Mouse (Mus musculus) C2C12 (cell line): ENCODE data around the gene Dlgap3. TPM values are rescaled to one million over a fixed set of nuclear protein-coding genes. Genes with fewer than 3 reads are reported as not detected.
A peak's percentile ranks its signal among the peaks of the same experiment; 100 is the strongest.

Experiments
- H3K27me3 ChIP-seq: one replicate; pipeline ENCODE4 v1.6.1; 2011; ENCODE audit not compliant: control insufficient read depth, insufficient read depth, insufficient read length
- H3K36me3 ChIP-seq: one replicate; pipeline ENCODE4 v1.6.1; 2011; ENCODE audit not compliant: control insufficient read depth, insufficient read depth
- H3K4me3 ChIP-seq: one replicate; pipeline ENCODE4 v1.5.1; 2011; ENCODE audit warnings: mild to moderate bottlenecking, control low read depth; ENCODE audit not compliant: poor library complexity, insufficient read depth, severe bottlenecking
- H3K79me2 ChIP-seq: one replicate; pipeline ENCODE4 v1.6.1; 2011; ENCODE audit not compliant: control insufficient read depth, insufficient read depth
- H3K79me3 ChIP-seq: one replicate; pipeline ENCODE4 v1.6.1; 2011; ENCODE audit warnings: low read depth, control low read depth
- H3ac ChIP-seq: one replicate; pipeline ENCODE3; 2011; ENCODE audit warnings: low read depth; ENCODE audit not compliant: control insufficient read depth, insufficient read length
- CEBPB ChIP-seq: IDR thresholded peaks from one replicate; pipeline ENCODE4 v1.6.1; 2011; ENCODE audit warnings: low read depth, mild to moderate bottlenecking, control low read depth, moderate library complexity
- CTCF ChIP-seq: IDR thresholded peaks from one replicate; pipeline ENCODE4 v1.5.1; 2011; ENCODE audit not compliant: control insufficient read depth, insufficient read depth, insufficient read length
- FOSL1 ChIP-seq: IDR thresholded peaks from one replicate; pipeline ENCODE4 v1.8.0; 2011; ENCODE audit warnings: mild to moderate bottlenecking, low read length; ENCODE audit not compliant: poor library complexity, insufficient read depth, severe bottlenecking
- MAX ChIP-seq: IDR thresholded peaks from one replicate; pipeline ENCODE4 v1.6.1; 2011; ENCODE audit warnings: mild to moderate bottlenecking, control low read depth
- MYOD1 ChIP-seq: IDR thresholded peaks from one replicate; pipeline ENCODE4 v1.6.1; 2011; ENCODE audit warnings: low read depth; ENCODE audit not compliant: control insufficient read depth, insufficient read length
- MYOG ChIP-seq: IDR thresholded peaks from one replicate; pipeline ENCODE4 v1.6.1; 2011; ENCODE audit not compliant: control insufficient read depth, insufficient read length; ENCODE audit errors: extremely low read depth
- USF1 ChIP-seq: IDR thresholded peaks from one replicate; pipeline ENCODE4 v1.6.1; 2011; ENCODE audit warnings: low read depth, mild to moderate bottlenecking, control low read depth, moderate library complexity
- polyA plus RNA-seq: library from polyadenylated mRNA; unstranded; fragments of >200 nt; fragmentation: generic; extraction: Trizol; gene quantifications from one replicate; pipeline ENCODE4 v1.2.1, GENCODE M21; 2012; ENCODE audit warnings: missing spikeins

The Dlgap3 gene
- polyA plus RNA-seq, 1 experiment, result not detected

- Histone ChIP-seq H3K4me3 (peak overlapping the region; percentile 92), H3K27me3 (no peaks in the 10 kb centered on the region), H3K79me2 (peaks cover 20% of the 10 kb centered on the region), H3K36me3 (peaks cover 11% of the 10 kb centered on the region), H3K79me3 (peaks cover 8% of the 10 kb centered on the region), H3ac (peak overlapping the region; percentile 88)
- no peak for TF ChIP-seq MYOG
- no peak for TF ChIP-seq CTCF
- TF ChIP-seq CEBPB, result no peak
- no peak for TF ChIP-seq MAX
- no peak for TF ChIP-seq USF1
- no peak for TF ChIP-seq MYOD1
- no peak for TF ChIP-seq FOSL1
Observed at GRCm38 (mm10) chr4:127243953-127244352, 74.9 kb downstream of the Dlgap3 start.

- Histone ChIP-seq H3K27me3 (peaks cover 11% of the 10 kb centered on the region), H3K4me3 (no peak overlapping the region), H3K79me3 (peaks cover 5% of the 10 kb centered on the region), H3ac (no peak overlapping the region), H3K79me2 (peaks cover 8% of the 10 kb centered on the region), H3K36me3 (peaks cover 11% of the 10 kb centered on the region)
- TF ChIP-seq FOSL1 (no peak), CTCF (peak; percentile 82), CEBPB (no peak)
Observed at GRCm38 (mm10) chr4:127249701-127250349, 80.8 kb downstream of the Dlgap3 start.

GRCm38 (mm10) chr4:127251963-127252585 lies 83.1 kb downstream of the Dlgap3 start:
- Histone ChIP-seq H3K79me2 (no peaks in the 10 kb centered on the region), H3K27me3 (peaks cover 21% of the 10 kb centered on the region), H3K36me3 (peaks cover 7% of the 10 kb centered on the region), H3K4me3 (no peak overlapping the region), H3K79me3 (no peaks in the 10 kb centered on the region), H3ac (no peak overlapping the region)
- no peak for TF ChIP-seq CTCF
- TF ChIP-seq FOSL1, result no peak
- TF ChIP-seq MAX, result no peak
- TF ChIP-seq MYOD1, result no peak
- TF ChIP-seq CEBPB, result no peak
- no peak for TF ChIP-seq USF1
- no peak for TF ChIP-seq MYOG

GRCm38 (mm10) chr4:127256739-127257138 lies 87.7 kb downstream of the Dlgap3 start:
- no peak for TF ChIP-seq MYOD1
- no peak for TF ChIP-seq CEBPB
- TF ChIP-seq MYOG, result no peak
- TF ChIP-seq CTCF, result no peak
- no peak for TF ChIP-seq MAX
- TF ChIP-seq USF1, result no peak
- H3ac ChIP-seq, result no peak overlapping the region
- H3K79me2 ChIP-seq, result no peaks in the 10 kb centered on the region
- no peaks in the 10 kb centered on the region for H3K79me3 ChIP-seq
- H3K4me3 ChIP-seq, result no peak overlapping the region
- peaks cover 26% of the 10 kb centered on the region for H3K27me3 ChIP-seq
- no peaks in the 10 kb centered on the region for H3K36me3 ChIP-seq

- H3K27me3 ChIP-seq, result peaks cover 21% of the 10 kb centered on the region
- no peaks in the 10 kb centered on the region for H3K36me3 ChIP-seq
- H3K79me3 ChIP-seq, result no peaks in the 10 kb centered on the region
- no peak overlapping the region for H3ac ChIP-seq
- H3K4me3 ChIP-seq, result no peak overlapping the region
- H3K79me2 ChIP-seq, result no peaks in the 10 kb centered on the region
- TF ChIP-seq MYOD1 (no peak), FOSL1 (no peak), MYOG (no peak), CTCF (no peak), USF1 (no peak), MAX (no peak), CEBPB (no peak)
Observed at GRCm38 (mm10) chr4:127258186-127258897, 89.3 kb downstream of the Dlgap3 start.

- Histone ChIP-seq H3ac (no peak overlapping the region), H3K4me3 (no peak overlapping the region), H3K79me3 (no peaks in the 10 kb centered on the region), H3K36me3 (no peaks in the 10 kb centered on the region), H3K27me3 (peaks cover 29% of the 10 kb centered on the region), H3K79me2 (no peaks in the 10 kb centered on the region)
- TF ChIP-seq MYOG (no peak), MAX (no peak), MYOD1 (no peak), CEBPB (no peak), FOSL1 (no peak), CTCF (no peak), USF1 (no peak)
Observed at GRCm38 (mm10) chr4:127261601-127262000, 92.6 kb downstream of the Dlgap3 start.
